Mouse (Mus musculus) neutrophil, adult 59 days (primary cell): ENCODE data around the gene Haao. TPM values are rescaled to one million over a fixed set of nuclear protein-coding genes. Genes with fewer than 3 reads are reported as not detected.

ENCODE experiments used
- total RNA-seq, 2 experiments: library from RNA; stranded (reverse); gene quantifications; 1 replicate in 1 of 2; 2 replicates in 1 of 2; pipeline ENCODE4 v1.2.4; 2023

Gene Haao
- total RNA-seq, result 10 to 100 TPM; 39.4 to 43.5 TPM

DNA sequence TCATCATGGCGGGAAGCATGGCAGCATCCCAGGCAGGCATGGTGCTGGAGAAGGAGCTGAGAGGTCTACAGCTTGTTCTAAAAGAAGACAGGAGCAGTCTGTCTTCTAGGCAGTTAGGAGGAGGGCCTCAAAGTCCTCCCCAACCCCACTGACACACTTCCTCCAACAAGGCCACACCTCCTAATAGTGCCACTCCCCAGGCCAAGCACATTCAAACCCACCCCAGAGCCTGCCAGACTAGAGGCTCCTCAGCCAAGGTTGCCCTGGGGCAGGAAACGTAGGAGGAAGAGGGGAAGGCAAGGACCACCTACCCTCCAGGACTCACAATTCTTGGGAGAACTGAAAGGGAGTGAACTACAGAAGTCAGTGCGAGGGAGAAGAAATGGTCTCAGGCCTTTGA lies at the start of gene Haao:
Gene Haao (minus strand): TSS at position 149 of the 400 bp plus-strand sequence.

Other genes starting within 250 kb of the Haao start
- under 1 TPM in 1 of 2 experiments, not detected in 1; 0.11 TPM for gene Kcng3, start 216.1 kb downstream of the Haao start, total RNA-seq
- gene Mta3, start 141.8 kb downstream of the Haao start, total RNA-seq, result 10 to 100 TPM; 31.0 to 39.1 TPM